Mouse (Mus musculus): Measurements from ENCODE around the gene Gipr. TPM values are rescaled to one million over a fixed set of nuclear protein-coding genes. Genes with fewer than 3 reads are reported as not detected.
A peak's percentile ranks its signal among the peaks of the same experiment; 100 is the strongest.

Gipr gene
- total and polyA plus RNA-seq, 2 experiments from 2014 or later, result 5.4 to 27.6 TPM

GRCm38 (mm10) chr7:19118028-19118771, 47.7 kb downstream of the Gipr start, which contains the start of gene Gm4969:
Gene Gm4969 (minus strand): TSS chr7:19118368.
- Histone ChIP-seq H3K4me2 (ENCODE audit: low read depth, low read length) (peak within 1 kb of the TSS; percentile 32), H3K4me3 (ENCODE audit: low read depth, low read length) (no peak within 1 kb of the TSS), H3K4me1 (ENCODE audit: control insufficient read depth, insufficient read depth) (peaks cover 8% of the 10 kb centered on the region; the same call in 1 of the 2 replicates), H3K27me3 (ENCODE audit: control insufficient read depth, insufficient read depth, low read length) (no peaks in the 10 kb centered on the region), H3K9ac (replicated peaks; ENCODE audit: low read depth, low read length) (no peak within 1 kb of the TSS), H3K9me3 (replicated peaks; ENCODE audit: control insufficient read depth, low read length) (no peaks in the 10 kb centered on the region), H3K36me3 (replicated peaks; ENCODE audit: control insufficient read depth, insufficient read depth, low read length) (no peaks in the 10 kb centered on the region), H3K27ac (ENCODE audit: low read depth) (no peak within 1 kb of the TSS)
- DNase-seq (ENCODE audit: low spot score) (peak; percentile 10), ATAC-seq (ENCODE audit: insufficient read depth, low read depth) (0 out of 2 replicates have a peak, but pooled peaks have one; percentile 11)
- 27% methylated on average over 52 of the region's 64 CpGs for WGBS
- peak; percentile 16 for TF ChIP-seq CTCF (IDR thresholded peaks at IDR 0.05; ENCODE audit: low read depth)
- TF ChIP-seq EP300 (IDR thresholded peaks at IDR 0.05; ENCODE audit: low read depth), result no peak

GRCm38 (mm10) chr7:19109565-19109964, 56.4 kb downstream of the Gipr start:
- WGBS, result 89% methylated on average over 1 of the region's 1 CpGs
- no peaks in the 10 kb centered on the region for H3K9me3 ChIP-seq (replicated peaks; ENCODE audit: control insufficient read depth, low read length)
- H3K36me3 ChIP-seq (replicated peaks; ENCODE audit: control insufficient read depth, insufficient read depth, low read length), result no peaks in the 10 kb centered on the region
- H3K9ac ChIP-seq (replicated peaks; ENCODE audit: low read depth, low read length), result no peak overlapping the region
- H3K27ac ChIP-seq (ENCODE audit: low read depth), result no peak overlapping the region
- no peak for TF ChIP-seq EP300 (IDR thresholded peaks at IDR 0.05; ENCODE audit: low read depth)
- no peak for TF ChIP-seq CTCF (IDR thresholded peaks at IDR 0.05; ENCODE audit: low read depth)
- ATAC-seq (ENCODE audit: insufficient read depth, low read depth) (no peak), DNase-seq (ENCODE audit: low spot score) (no peak)
- no peak overlapping the region for H3K4me3 ChIP-seq (ENCODE audit: low read depth, low read length)
- H3K27me3 ChIP-seq (ENCODE audit: control insufficient read depth, insufficient read depth, low read length), result no peaks in the 10 kb centered on the region
- H3K4me2 ChIP-seq (ENCODE audit: low read depth, low read length), result no peak overlapping the region
- peaks cover 7% of the 10 kb centered on the region; the same call in 1 of the 2 replicates for H3K4me1 ChIP-seq (ENCODE audit: control insufficient read depth, insufficient read depth)

GRCm38 (mm10) chr7:19107436-19107835, 58.5 kb downstream of the Gipr start:
- 41% methylated on average over 3 of the region's 3 CpGs for WGBS
- DNase-seq (ENCODE audit: low spot score), result no peak
- no peak overlapping the region for H3K27ac ChIP-seq (ENCODE audit: low read depth)
- no peaks in the 10 kb centered on the region for H3K9me3 ChIP-seq (replicated peaks; ENCODE audit: control insufficient read depth, low read length)
- ATAC-seq (ENCODE audit: insufficient read depth, low read depth), result no peak
- peaks cover 7% of the 10 kb centered on the region; the same call in 1 of the 2 replicates for H3K4me1 ChIP-seq (ENCODE audit: control insufficient read depth, insufficient read depth)
- no peak overlapping the region for H3K4me3 ChIP-seq (ENCODE audit: low read depth, low read length)
- no peaks in the 10 kb centered on the region for H3K27me3 ChIP-seq (ENCODE audit: control insufficient read depth, insufficient read depth, low read length)
- no peak overlapping the region for H3K9ac ChIP-seq (replicated peaks; ENCODE audit: low read depth, low read length)
- TF ChIP-seq CTCF (IDR thresholded peaks at IDR 0.05; ENCODE audit: low read depth) (no peak), EP300 (IDR thresholded peaks at IDR 0.05; ENCODE audit: low read depth) (no peak)
- H3K36me3 ChIP-seq (replicated peaks; ENCODE audit: control insufficient read depth, insufficient read depth, low read length), result no peaks in the 10 kb centered on the region
- H3K4me2 ChIP-seq (ENCODE audit: low read depth, low read length), result no peak overlapping the region

MicroRNA genes within 50 kb of the gene (microRNA counts, 519-probe panel; counts per million panel counts)
- microRNA mmu-miR-330, result not detected

Small RNA genes within 50 kb of the gene (microRNA-seq; reads per million reads assigned to microRNA genes)
- 462 reads per million, percentile 73 among the genes with 10 or more reads in this experiment for gene Mir330

Other genes with a start within 250 kb of the Gipr start
- 0.61 and 1.3 TPM in 2 replicates for gene Nova2, start 240.2 kb downstream of the Gipr start, total RNA-seq (2014; rRNA removed; ENCODE audit: low replicate concordance)
- 0.37 and 0.41 TPM in 2 replicates for gene Nova2, start 240.2 kb downstream of the Gipr start, polyA plus RNA-seq (2015; fragmentation: Nextera tagmentation; extraction: Ambion mirVana)
- not detected in 2 replicates for gene Nanos2, start 178.7 kb downstream of the Gipr start, total RNA-seq (2014; rRNA removed; ENCODE audit: low replicate concordance)
- gene Nanos2, start 178.7 kb downstream of the Gipr start, polyA plus RNA-seq (2015; fragmentation: Nextera tagmentation; extraction: Ambion mirVana), result not detected in 2 replicates
- gene Mypop, start 174.9 kb downstream of the Gipr start, total RNA-seq (2014; rRNA removed; ENCODE audit: low replicate concordance), result 0.08 and 0.34 TPM in 2 replicates
- gene Mypop, start 174.9 kb downstream of the Gipr start, polyA plus RNA-seq (2015; fragmentation: Nextera tagmentation; extraction: Ambion mirVana), result 0.79 and 1.2 TPM in 2 replicates
- 50.0 and 51.3 TPM in 2 replicates for gene Irf2bp1, start 162.1 kb downstream of the Gipr start, total RNA-seq (2014; rRNA removed; ENCODE audit: low replicate concordance)
- 7.1 and 7.3 TPM in 2 replicates for gene Irf2bp1, start 162.1 kb downstream of the Gipr start, polyA plus RNA-seq (2015; fragmentation: Nextera tagmentation; extraction: Ambion mirVana)
- not detected in 2 replicates for gene Foxa3, start 142.6 kb downstream of the Gipr start, total RNA-seq (2014; rRNA removed; ENCODE audit: low replicate concordance)
- gene Foxa3, start 142.6 kb downstream of the Gipr start, polyA plus RNA-seq (2015; fragmentation: Nextera tagmentation; extraction: Ambion mirVana), result 0.11 TPM in 1 of 2 replicates, not detected in the other
- gene Sympk, start 141.8 kb downstream of the Gipr start, total RNA-seq (2014; rRNA removed; ENCODE audit: low replicate concordance), result 68.8 and 72.0 TPM in 2 replicates
- gene Sympk, start 141.8 kb downstream of the Gipr start, polyA plus RNA-seq (2015; fragmentation: Nextera tagmentation; extraction: Ambion mirVana), result 14.6 and 16.7 TPM in 2 replicates
- not detected in 2 replicates for gene Rsph6a, start 111.4 kb downstream of the Gipr start, total RNA-seq (2014; rRNA removed; ENCODE audit: low replicate concordance)
- gene Rsph6a, start 111.4 kb downstream of the Gipr start, polyA plus RNA-seq (2015; fragmentation: Nextera tagmentation; extraction: Ambion mirVana), result not detected in 2 replicates
- 71.6 and 76.4 TPM in 2 replicates for gene Dmwd, start 89.9 kb downstream of the Gipr start, total RNA-seq (2014; rRNA removed; ENCODE audit: low replicate concordance)
- 10.6 and 10.9 TPM in 2 replicates for gene Dmwd, start 89.9 kb downstream of the Gipr start, polyA plus RNA-seq (2015; fragmentation: Nextera tagmentation; extraction: Ambion mirVana)
- 184 and 253 TPM in 2 replicates for gene Dmpk, start 82.3 kb downstream of the Gipr start, total RNA-seq (2014; rRNA removed; ENCODE audit: low replicate concordance)
- gene Dmpk, start 82.3 kb downstream of the Gipr start, polyA plus RNA-seq (2015; fragmentation: Nextera tagmentation; extraction: Ambion mirVana), result 97.0 and 98.5 TPM in 2 replicates
- 19.0 and 21.0 TPM in 2 replicates for gene Six5, start 71.5 kb downstream of the Gipr start, total RNA-seq (2014; rRNA removed; ENCODE audit: low replicate concordance)
- gene Six5, start 71.5 kb downstream of the Gipr start, polyA plus RNA-seq (2015; fragmentation: Nextera tagmentation; extraction: Ambion mirVana), result 3.8 and 4.0 TPM in 2 replicates
- gene Gm4969, start 47.8 kb downstream of the Gipr start, total RNA-seq (2014; rRNA removed; ENCODE audit: low replicate concordance), result 0.19 and 0.69 TPM in 2 replicates
- 0.21 and 0.38 TPM in 2 replicates for gene Gm4969, start 47.8 kb downstream of the Gipr start, polyA plus RNA-seq (2015; fragmentation: Nextera tagmentation; extraction: Ambion mirVana)
- gene Fbxo46, start 46.3 kb downstream of the Gipr start, total RNA-seq (2014; rRNA removed; ENCODE audit: low replicate concordance), result 13.1 and 13.2 TPM in 2 replicates
- gene Fbxo46, start 46.3 kb downstream of the Gipr start, polyA plus RNA-seq (2015; fragmentation: Nextera tagmentation; extraction: Ambion mirVana), result 4.9 and 6.2 TPM in 2 replicates
- 4.4 and 4.9 TPM in 2 replicates for gene Qpctl, start 16.8 kb downstream of the Gipr start, total RNA-seq (2014; rRNA removed; ENCODE audit: low replicate concordance)
- 7.3 and 7.9 TPM in 2 replicates for gene Qpctl, start 16.8 kb downstream of the Gipr start, polyA plus RNA-seq (2015; fragmentation: Nextera tagmentation; extraction: Ambion mirVana)
- 43.5 and 45.6 TPM in 2 replicates for gene Snrpd2, start 16.4 kb downstream of the Gipr start, total RNA-seq (2014; rRNA removed; ENCODE audit: low replicate concordance)
- 84.9 and 89.8 TPM in 2 replicates for gene Snrpd2, start 16.4 kb downstream of the Gipr start, polyA plus RNA-seq (2015; fragmentation: Nextera tagmentation; extraction: Ambion mirVana)
- 34.8 and 58.9 TPM in 2 replicates for gene Eml2, start 10.3 kb upstream of the Gipr start, total RNA-seq (2014; rRNA removed; ENCODE audit: low replicate concordance)
- gene Eml2, start 10.3 kb upstream of the Gipr start, polyA plus RNA-seq (2015; fragmentation: Nextera tagmentation; extraction: Ambion mirVana), result 23.7 and 26.8 TPM in 2 replicates
- gene Gpr4, start 46.4 kb upstream of the Gipr start, total RNA-seq (2014; rRNA removed; ENCODE audit: low replicate concordance), result 3.5 and 10.6 TPM in 2 replicates
- gene Gpr4, start 46.4 kb upstream of the Gipr start, polyA plus RNA-seq (2015; fragmentation: Nextera tagmentation; extraction: Ambion mirVana), result 3.6 TPM in 2 replicates
- 52.9 and 56.4 TPM in 2 replicates for gene Opa3, start 62.2 kb upstream of the Gipr start, total RNA-seq (2014; rRNA removed; ENCODE audit: low replicate concordance)
- gene Opa3, start 62.2 kb upstream of the Gipr start, polyA plus RNA-seq (2015; fragmentation: Nextera tagmentation; extraction: Ambion mirVana), result 37.6 and 40.5 TPM in 2 replicates
- 115 and 127 TPM in 2 replicates for gene Vasp, start 105.7 kb upstream of the Gipr start, total RNA-seq (2014; rRNA removed; ENCODE audit: low replicate concordance)
- 67.7 and 72.2 TPM in 2 replicates for gene Vasp, start 105.7 kb upstream of the Gipr start, polyA plus RNA-seq (2015; fragmentation: Nextera tagmentation; extraction: Ambion mirVana)
- not detected in 2 replicates for gene Ppm1n, start 113.9 kb upstream of the Gipr start, total RNA-seq (2014; rRNA removed; ENCODE audit: low replicate concordance)
- 0.47 and 0.56 TPM in 2 replicates for gene Ppm1n, start 113.9 kb upstream of the Gipr start, polyA plus RNA-seq (2015; fragmentation: Nextera tagmentation; extraction: Ambion mirVana)
- 80.7 and 108 TPM in 2 replicates for gene Rtn2, start 116.5 kb upstream of the Gipr start, total RNA-seq (2014; rRNA removed; ENCODE audit: low replicate concordance)
- 51.7 and 53.6 TPM in 2 replicates for gene Rtn2, start 116.5 kb upstream of the Gipr start, polyA plus RNA-seq (2015; fragmentation: Nextera tagmentation; extraction: Ambion mirVana)
- gene Fosb, start 143.9 kb upstream of the Gipr start, total RNA-seq (2014; rRNA removed; ENCODE audit: low replicate concordance), result 0.39 and 0.80 TPM in 2 replicates
- gene Fosb, start 143.9 kb upstream of the Gipr start, polyA plus RNA-seq (2015; fragmentation: Nextera tagmentation; extraction: Ambion mirVana), result 0.05 and 0.10 TPM in 2 replicates
- gene Ercc1, start 178.7 kb upstream of the Gipr start, total RNA-seq (2014; rRNA removed; ENCODE audit: low replicate concordance), result 26.2 and 40.5 TPM in 2 replicates
- 55.2 and 61.0 TPM in 2 replicates for gene Ercc1, start 178.7 kb upstream of the Gipr start, polyA plus RNA-seq (2015; fragmentation: Nextera tagmentation; extraction: Ambion mirVana)
- 1.9 and 3.2 TPM in 2 replicates for gene Cd3eap, start 193.4 kb upstream of the Gipr start, total RNA-seq (2014; rRNA removed; ENCODE audit: low replicate concordance)
- gene Cd3eap, start 193.4 kb upstream of the Gipr start, polyA plus RNA-seq (2015; fragmentation: Nextera tagmentation; extraction: Ambion mirVana), result 11.1 and 11.7 TPM in 2 replicates
- 11.8 and 13.5 TPM in 2 replicates for gene Ppp1r13l, start 193.6 kb upstream of the Gipr start, total RNA-seq (2014; rRNA removed; ENCODE audit: low replicate concordance)
- gene Ppp1r13l, start 193.6 kb upstream of the Gipr start, polyA plus RNA-seq (2015; fragmentation: Nextera tagmentation; extraction: Ambion mirVana), result 12.0 and 14.0 TPM in 2 replicates
- gene Ercc2, start 215.9 kb upstream of the Gipr start, total RNA-seq (2014; rRNA removed; ENCODE audit: low replicate concordance), result 20.4 and 30.8 TPM in 2 replicates
- gene Ercc2, start 215.9 kb upstream of the Gipr start, polyA plus RNA-seq (2015; fragmentation: Nextera tagmentation; extraction: Ambion mirVana), result 4.9 and 6.0 TPM in 2 replicates
- gene Klc3, start 238.0 kb upstream of the Gipr start, total RNA-seq (2014; rRNA removed; ENCODE audit: low replicate concordance), result 0.31 TPM in 1 of 2 replicates, not detected in the other
- 0.72 and 0.99 TPM in 2 replicates for gene Klc3, start 238.0 kb upstream of the Gipr start, polyA plus RNA-seq (2015; fragmentation: Nextera tagmentation; extraction: Ambion mirVana)
- 4,715 and 5,632 TPM in 2 replicates for gene Ckm, start 238.6 kb upstream of the Gipr start, total RNA-seq (2014; rRNA removed; ENCODE audit: low replicate concordance)
- gene Ckm, start 238.6 kb upstream of the Gipr start, polyA plus RNA-seq (2015; fragmentation: Nextera tagmentation; extraction: Ambion mirVana), result 4,516 and 4,665 TPM in 2 replicates